Mouse (Mus musculus) common myeloid progenitor, adult 5-6 weeks (primary cell): Measurements from ENCODE around the gene Gpr180. TPM values are rescaled to one million over a fixed set of nuclear protein-coding genes. Genes with fewer than 3 reads are reported as not detected.

Experiments used
- ATAC-seq: replicated peaks from 2 replicates; pipeline ENCODE4 v1.8.0; 2016; ENCODE audit warnings: low read depth, mild to moderate bottlenecking, moderate TSS enrichment, inconsistent platforms; ENCODE audit not compliant: poor library complexity, severe bottlenecking
- total RNA-seq: library from RNA; stranded (forward); fragments of 200-1000, 187-1606 nt; gene quantifications from 2 replicates; pipeline ENCODE4 v1.2.3, GENCODE M21; 2017

The Gpr180 gene
- total RNA-seq, 1 experiment from 2014 or later: 11.1 TPM

DNA sequence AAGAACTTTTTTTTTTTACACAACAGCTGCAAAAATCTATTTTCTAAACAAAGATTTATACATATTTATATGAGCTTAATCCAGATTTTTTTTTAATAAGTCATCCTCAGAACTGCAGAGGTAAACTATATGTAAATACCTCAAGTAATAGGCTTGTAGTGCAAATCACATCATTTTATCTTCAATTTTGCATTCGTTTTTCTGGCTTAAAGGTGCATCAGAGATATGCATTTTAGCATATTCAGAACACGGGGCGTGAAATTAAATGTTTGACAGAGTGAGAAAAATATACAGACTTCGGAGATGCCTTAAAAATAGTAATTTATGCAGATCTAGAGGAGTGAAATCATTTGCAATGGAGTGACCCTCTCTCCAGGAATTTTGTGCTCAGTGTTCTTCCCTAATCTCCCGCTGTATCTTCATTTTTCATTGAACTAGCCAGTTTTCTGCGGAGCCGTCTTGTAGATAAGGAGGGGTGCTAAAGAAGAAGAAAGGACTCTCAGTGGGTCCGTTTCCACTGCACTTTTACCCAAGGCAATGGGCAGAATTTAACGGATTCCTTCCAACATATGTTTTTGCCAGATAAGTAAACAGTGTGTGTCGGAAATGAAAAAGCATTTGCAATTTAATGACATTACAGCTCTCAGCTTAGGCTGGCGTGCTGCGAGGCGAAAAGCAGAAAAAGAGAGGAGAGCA is 57.4 kb downstream of the Gpr180 start:
- ATAC-seq: no peak; the same call in 1 of the 2 replicates

DNA sequence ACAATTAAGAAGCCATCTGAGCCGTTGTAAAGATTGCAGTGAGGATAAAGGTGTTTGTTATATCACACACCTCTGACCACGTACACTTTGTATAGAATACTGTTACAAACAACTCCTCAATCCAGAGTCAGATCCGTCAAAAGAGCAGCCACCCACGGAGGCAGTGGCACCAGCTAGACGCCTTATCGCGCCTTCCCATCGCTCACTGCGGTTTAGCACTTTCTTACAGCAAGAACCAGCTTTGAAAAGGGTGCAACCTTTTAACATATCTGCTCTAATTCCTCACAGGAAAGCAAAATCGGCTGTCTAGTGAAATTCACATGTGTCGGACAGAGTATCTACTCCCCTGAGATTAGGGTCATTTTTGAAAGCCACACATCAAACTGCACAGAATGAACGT is 60.1 kb downstream of the Gpr180 start:
- no peak for ATAC-seq

DNA sequence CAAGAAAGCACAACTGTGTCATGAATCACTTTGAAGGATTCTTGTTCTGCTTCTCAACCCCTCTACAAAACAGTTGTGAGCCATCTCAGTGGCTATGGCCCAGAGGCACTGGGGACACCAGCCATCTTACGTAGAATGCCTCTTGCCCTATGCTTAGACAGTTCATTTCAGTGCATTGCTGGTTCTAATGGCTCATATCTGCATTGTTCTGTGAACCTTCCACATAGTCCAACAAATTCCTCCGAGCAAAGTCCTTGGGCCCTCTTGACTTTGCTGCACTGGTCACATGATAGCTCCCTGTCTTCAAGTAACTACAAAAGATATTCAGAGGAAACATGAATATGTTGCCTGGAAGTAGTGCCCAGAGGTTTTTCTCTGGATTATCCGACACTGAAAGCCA is 63.8 kb downstream of the Gpr180 start:
- ATAC-seq: no peak

DNA sequence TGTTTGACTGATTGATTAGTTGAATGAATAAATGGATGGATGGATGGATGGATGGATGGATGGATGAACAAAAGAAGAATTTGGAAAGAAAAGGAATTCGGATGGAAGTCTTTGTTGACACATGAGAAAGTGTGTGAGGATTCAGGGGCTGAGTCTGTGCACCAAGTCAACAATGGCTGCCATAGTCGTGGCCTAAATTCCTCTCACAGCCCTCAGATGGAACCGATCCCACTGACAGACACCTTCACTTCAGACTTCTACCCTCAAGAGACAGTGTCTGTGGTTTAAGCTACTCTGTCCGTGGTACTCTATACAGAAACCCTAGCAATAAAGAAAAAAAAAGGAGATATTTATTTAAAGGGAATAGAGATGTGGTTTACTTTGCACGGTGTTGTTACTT is 65.0 kb downstream of the Gpr180 start:
- no peak for ATAC-seq

DNA sequence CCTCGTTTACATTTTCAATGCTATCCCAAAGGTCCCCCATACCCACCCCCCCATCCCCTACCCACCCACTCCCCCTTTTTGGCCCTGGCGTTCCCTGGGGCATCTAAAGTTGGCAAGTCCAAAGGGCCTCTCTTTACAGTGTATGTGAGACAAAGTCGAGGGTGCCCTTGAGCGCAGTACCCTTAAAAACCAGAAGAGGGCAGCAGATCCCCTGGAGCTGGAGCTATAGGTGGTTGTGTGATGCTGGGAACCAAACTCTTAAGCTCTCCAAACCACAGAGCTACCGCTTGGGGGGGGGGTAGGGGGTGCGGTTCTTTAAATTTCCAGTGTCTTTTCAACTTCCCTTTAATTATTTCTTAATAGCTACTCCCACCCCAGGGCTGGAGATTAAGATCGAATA is 66.1 kb downstream of the Gpr180 start:
- ATAC-seq: peak; percentile 73; the same call in 1 of the 2 replicates

DNA sequence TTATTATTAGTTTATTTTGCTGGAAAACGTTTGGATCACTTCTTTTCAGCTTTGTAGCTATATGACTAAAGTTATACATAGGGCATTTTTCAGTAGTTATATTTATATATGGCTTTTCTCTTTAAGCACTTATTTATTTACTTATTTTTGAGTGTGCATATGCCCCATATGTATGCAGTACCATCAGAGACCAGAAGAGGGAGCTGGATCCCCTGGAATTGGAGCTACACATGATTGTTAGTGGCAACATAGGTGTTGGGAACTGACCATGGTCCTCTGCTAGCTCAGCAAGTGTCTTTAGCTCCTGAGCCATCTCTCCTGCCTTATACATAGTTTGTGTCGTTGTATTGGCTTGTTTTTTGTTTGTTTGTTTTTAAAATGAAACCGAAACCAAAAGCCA is 70.4 kb downstream of the Gpr180 start:
- ATAC-seq: no peak

DNA sequence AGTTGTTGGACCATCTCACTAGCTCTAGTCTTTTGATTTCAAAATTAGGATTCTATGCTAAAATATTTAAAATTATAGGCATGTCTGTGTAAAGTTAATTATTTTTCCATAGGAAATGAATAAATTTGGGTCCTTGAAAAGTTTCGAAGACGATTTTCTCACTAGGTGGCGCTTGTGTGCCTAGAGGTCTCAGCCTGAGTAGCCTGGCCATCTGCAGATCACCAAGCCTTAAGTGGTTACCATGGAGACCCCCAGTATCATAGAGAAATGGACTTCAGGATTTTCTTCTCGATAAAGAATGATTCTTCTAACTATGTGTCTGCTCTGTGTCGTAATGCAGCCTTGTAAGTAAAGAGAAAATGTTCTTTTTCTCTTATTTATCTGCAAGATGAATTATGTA is 72.7 kb downstream of the Gpr180 start:
- peak; percentile 54; the same call in 1 of the 2 replicates for ATAC-seq

DNA sequence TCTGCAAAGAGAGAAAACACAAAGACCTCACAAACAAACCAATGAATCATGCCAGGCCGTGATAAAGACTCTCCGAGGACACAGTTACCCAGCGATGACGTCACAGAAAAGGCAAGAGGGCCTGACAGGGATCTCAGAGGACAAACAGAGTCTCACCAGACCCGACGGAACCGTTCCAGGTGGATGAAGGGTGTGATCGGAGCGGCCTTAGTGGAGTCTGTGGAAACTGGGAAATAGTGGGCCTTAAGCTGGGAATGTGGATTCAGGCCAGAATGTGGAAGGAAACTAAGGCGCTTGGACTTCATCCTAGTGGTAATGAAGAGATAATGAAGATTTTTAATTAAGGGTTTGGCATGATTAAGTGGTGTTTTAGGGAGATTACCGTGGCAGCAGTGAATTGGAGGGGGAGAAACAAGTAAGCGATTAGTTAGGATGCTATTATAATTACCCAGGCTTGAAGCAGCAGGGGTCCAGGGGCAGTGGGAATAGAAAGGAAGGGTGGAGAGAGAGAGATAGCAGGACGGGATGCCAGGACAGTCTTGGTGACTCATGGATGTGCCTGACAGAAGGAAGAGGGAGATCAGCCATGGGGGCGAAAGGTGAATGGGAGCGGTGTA is 75.3 kb downstream of the Gpr180 start:
- no peak for ATAC-seq

Other genes starting within 250 kb of the Gpr180 start
- gene Dct, start 84.9 kb upstream of the Gpr180 start, total RNA-seq: 0.27 TPM in 1 of 2 replicates, not detected in the other
- gene Tgds, start 4.4 kb upstream of the Gpr180 start, total RNA-seq: 12.1 and 14.5 TPM in 2 replicates
- gene Sox21, start 99.9 kb downstream of the Gpr180 start, total RNA-seq: not detected in 2 replicates
- not detected in 2 replicates for gene Gm9376, start 129.8 kb downstream of the Gpr180 start, total RNA-seq